Mouse (Mus musculus): ENCODE data around the gene Mctp1.

Gene Mctp1

GRCm38 (mm10) chr13:76633707-76634106, 249.4 kb downstream of the Mctp1 start:
- DNase-seq = no peak

DNA sequence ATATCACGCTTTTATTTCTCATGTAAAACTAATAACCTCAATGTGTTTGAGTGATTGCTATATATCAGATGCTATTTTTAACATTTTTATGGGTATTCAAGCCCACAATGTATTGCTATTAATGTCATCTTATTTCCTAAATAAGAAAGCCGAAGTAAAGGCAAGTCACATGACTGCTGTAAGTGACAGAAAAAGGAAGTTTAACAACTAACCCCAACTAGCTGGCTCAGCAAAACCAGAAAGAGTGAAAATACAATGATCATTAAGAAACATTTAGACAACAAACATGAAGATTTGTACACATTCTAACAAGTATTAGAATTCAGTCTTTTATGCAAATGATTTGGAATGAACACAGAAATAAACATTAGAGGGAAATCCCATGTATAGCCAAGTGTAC, 253.9 kb downstream of the Mctp1 start:
- DNase-seq = no peak

DNA sequence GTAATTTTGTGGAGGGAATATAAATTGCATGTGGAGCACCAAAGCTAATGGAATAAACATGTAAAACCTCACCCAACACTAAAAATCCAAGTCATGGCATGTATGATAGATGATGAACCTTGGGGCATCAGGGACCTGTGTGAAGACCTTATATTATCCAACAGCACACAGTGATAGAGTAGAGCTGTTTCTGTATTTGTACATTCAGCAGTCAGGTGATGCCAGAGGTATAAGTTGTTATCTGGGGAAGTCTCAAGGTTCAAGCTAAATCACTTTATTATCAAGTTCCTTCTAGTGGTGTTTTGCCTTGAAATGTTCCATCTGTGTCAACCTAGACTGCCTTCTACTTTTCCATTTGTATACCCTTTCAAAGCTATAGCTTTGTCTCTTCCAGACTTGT, 275.2 kb downstream of the Mctp1 start:
- DNase-seq = no peak

GRCm38 (mm10) chr13:76681286-76681685, 297.0 kb downstream of the Mctp1 start:
- DNase-seq = no peak

GRCm38 (mm10) chr13:76689349-76689748, 305.0 kb downstream of the Mctp1 start:
- DNase-seq = no peak

DNA sequence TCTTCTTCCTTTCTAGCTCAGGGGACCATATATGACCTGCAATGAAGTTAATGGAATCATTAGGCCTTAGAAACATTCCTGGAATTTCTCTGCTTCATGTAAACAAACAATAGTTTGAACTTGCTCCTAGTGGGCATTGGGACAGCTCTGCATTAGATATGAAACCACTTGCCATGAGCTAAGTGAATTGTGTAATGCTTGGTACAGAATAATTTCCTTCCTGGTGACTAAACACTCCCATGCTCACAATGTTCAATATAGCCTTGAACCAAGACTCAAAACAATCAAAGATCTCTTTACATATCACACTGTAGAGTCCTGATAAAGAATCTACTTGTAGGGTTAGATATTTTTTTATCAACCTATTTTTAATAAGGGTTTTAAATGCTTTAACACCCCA, 305.8 kb downstream of the Mctp1 start:
- DNase-seq = no peak

GRCm38 (mm10) chr13:76690697-76691096, 306.4 kb downstream of the Mctp1 start:
- DNase-seq = no peak

- no peak for DNase-seq
Observed at GRCm38 (mm10) chr13:76734013-76734412, 349.7 kb downstream of the Mctp1 start.

DNA sequence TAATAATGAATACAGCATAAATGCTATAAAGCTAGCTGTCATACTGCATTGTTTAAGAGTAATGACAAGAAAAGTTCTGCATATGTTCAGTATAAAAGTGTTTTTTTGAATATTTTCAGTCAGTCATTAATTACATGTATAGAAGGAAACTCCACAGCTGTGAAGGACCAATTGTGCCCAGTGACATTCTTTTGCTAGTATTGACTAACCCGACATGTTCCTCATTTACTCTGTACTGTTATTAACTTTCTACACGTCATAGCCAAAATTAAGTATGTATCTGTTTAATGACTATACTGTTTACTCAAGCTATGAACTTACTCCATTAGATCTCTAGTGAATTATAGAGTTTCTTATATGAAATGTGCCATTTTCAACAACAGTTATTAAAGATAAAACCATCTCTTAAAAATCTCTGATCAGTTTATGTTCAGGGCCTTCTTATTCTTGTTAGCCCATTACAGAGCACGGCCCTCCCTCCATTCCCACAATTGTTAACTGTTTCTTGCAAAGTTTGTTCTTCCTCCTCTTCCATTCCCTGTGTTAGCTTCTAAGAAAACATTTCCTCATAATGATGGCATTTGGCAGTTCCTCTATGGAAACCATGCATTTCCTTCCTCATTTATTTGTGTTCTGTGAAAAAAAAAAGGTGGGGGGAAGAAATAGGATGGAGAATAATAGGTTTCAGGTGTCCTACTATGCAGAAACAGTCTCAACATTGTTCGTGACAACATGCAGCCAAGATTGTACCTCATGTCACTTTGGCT, 366.5 kb downstream of the Mctp1 start:
- DNase-seq = no peak

GRCm38 (mm10) chr13:76759832-76760490, 375.6 kb downstream of the Mctp1 start:
- DNase-seq = peak; percentile 8

DNA sequence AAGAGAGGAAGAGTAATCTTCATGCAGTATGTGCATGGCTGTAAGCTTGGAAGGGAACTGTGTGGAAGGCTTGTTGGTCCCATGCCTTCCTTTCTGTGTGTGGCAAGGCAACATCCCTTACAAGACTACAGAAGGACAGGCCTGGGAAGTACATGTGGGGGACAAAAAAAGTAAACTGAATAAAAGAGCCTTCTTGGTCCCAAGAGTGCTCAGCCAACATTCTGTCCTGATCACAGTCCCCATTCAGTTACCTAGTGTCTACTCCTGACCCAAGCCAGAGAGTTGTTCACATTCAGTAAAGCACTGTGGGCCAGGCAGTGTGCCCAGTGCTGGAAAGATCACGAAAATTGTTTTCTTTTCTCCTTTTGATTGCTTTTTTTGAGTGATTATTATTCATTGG, 415.3 kb downstream of the Mctp1 start:
- DNase-seq = no peak

DNA sequence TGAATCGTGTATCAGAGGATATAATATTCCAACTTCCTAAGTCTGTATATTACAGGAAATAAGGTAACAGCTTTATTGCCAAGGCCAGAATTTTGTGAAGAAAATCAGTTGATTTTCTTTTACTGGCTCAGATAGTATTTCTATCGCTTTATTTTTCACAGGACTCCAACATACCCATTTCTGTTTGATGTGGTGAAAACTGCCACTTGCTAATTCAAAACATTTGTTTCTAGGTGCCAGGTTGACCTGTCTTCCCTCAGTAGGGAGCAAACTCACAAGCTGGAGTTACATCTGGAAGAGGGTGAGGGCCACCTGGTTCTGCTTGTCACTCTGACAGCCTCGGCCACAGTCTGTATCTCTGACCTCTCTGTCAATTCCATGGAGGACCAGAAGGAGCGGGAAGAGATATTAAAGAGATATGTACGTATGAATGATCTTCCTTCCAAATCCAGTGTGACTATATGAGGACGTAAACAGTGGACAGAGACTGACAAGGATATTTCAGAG, 416.8 kb downstream of the Mctp1 start:
- DNase-seq = no peak

- no peak for DNase-seq
Observed at GRCm38 (mm10) chr13:76802051-76802728, 417.9 kb downstream of the Mctp1 start.

- DNase-seq = no peak
Observed at GRCm38 (mm10) chr13:76802926-76803325, 418.6 kb downstream of the Mctp1 start.

DNA sequence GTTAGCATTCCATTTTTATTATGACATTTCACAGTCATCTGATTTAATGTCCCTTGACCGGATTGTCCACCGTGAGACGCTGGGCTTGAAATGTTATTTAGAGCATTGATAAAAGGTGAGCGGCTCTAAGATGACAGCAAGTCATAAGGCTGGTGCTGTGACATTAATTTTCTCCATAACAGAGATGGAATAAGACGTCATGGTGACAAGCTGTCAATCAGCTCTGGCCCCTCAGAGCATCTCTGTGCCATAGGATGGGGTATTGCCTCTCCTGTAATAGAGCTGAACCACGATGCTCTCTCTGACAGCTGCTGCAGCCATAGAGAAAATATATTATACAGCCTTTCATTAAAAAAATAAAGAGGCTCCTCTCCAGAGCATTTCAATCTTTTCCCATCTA, 419.5 kb downstream of the Mctp1 start:
- DNase-seq = no peak

GRCm38 (mm10) chr13:76808871-76809390, 424.6 kb downstream of the Mctp1 start:
- no peak for DNase-seq

GRCm38 (mm10) chr13:76809802-76810201, 425.5 kb downstream of the Mctp1 start:
- DNase-seq = no peak

GRCm38 (mm10) chr13:76810496-76810939, 426.2 kb downstream of the Mctp1 start:
- no peak for DNase-seq

DNA sequence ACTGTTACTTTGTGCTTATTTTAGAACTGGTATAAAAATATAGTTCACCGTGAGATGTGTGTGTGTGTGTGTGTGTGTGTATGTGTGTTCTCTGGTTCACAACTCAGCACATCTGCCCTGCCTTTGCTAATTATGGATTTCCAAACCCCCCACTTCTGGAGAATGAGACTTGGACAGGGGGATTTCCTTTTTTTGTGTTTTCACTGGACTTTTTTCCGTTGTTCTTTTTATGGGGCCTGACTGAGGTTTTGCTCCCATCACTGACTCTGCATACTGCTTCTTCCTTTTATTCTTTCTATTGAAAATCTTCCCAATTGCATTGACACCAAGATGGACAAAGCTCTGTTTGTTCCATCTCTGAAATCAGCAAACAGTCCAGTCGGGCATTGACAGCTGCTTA, 438.7 kb downstream of the Mctp1 start:
- DNase-seq = no peak

DNA sequence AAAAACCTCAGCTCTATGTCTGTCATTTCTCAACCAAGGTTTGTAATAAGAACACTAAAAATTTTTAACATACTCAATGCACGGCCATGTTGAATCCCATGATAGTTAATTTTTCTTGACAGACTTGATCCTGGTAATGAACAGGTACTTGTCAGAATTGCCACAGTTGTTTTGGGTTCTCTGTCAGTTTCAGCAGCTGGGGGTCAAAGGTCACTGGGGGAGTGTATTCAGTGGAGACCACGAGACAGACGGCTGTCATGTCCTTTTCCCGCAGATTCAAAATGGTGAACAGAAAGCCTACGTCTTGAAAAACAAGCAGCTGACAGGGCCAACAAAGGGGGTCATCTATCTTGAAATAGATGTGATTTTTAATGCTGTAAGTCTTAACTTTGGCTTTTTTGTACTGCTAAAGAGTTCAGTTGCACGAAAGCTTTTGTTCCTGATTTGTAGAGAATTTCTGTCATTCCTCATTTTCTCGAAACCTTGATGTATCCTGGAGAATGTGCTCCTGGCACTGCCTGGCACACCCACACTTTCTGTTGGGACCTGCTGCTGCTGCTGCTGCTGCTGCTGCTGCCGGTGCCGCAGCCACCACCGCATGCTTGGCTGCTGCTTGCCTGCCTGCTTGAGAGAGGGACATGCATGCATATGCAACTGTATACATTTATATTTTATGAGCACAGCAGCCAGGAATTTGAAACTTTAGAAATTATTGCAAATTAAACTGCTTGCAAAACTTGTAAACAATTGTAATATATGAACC, 440.8 kb downstream of the Mctp1 start:
- no peak for DNase-seq

GRCm38 (mm10) chr13:76827738-76828137, 443.4 kb downstream of the Mctp1 start:
- DNase-seq = no peak

DNA sequence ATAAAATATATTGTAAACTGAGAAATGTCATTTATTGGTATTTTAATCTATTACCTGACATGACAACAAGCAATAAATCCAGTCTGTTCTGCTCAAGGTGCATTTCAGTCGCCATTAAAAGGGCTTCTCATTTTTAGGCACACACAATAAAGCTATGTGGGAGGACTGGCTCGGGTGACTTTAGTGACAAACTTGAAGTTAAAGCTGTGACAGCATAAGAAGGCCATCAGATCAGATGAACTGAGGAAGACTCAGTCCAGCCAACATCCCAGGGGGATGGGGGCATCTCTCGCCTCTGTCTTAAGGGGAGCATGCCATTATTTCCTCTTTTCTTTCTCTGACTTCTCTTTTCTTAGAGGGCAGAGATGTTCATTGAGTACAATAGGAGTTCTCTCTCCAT, 453.7 kb downstream of the Mctp1 start:
- DNase-seq = no peak

DNA sequence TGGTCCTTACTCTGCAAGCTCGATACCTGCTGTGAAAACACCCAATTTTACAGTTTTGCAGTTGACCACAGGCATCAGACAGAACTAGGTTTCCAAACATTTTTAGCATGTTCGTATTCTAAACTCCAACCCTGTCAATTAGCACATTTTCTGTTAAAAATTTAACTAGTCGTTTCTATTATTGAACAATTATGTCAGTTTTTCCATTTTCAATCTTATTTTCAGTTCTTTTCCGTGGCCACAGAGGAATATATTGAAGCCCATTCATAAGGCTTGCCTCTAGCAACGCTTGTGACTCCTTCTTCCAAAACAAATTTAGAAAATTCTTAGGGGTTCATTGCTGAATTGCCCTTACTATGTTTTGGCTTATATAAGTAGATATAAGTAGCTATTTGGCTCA, 456.4 kb downstream of the Mctp1 start:
- DNase-seq = no peak

Data from thymus, postnatal 14 days (tissue).